Mouse (Mus musculus) stomach, embryonic 14.5 days (tissue): Measurements from ENCODE around the gene Abhd2. TPM values are rescaled to one million over a fixed set of nuclear protein-coding genes. Genes with fewer than 3 reads are reported as not detected.

ENCODE experiments used
- ATAC-seq: fragments of 200-750 bp; cut with Nextera tagmentation; 2 replicates; pipeline ENCODE4 v1.8.0; 2017; ENCODE audit warnings: low read depth, moderate TSS enrichment; ENCODE audit not compliant: insufficient number of reproducible peaks, insufficient read depth, low FRiP score
- H3K27ac ChIP-seq: fragments of 300-500 bp; sonication (generic); 2 replicates; pipeline ENCODE4 v1.5.1; 2014; ENCODE audit warnings: mild to moderate bottlenecking, low read length, moderate library complexity, mixed read lengths
- H3K27me3 ChIP-seq: fragments of 300-500 bp; sonication (generic); 2 replicates; pipeline ENCODE4 v1.6.1; 2014; ENCODE audit warnings: low read length, control low read depth, mixed read lengths; ENCODE audit not compliant: control insufficient read depth, insufficient read depth
- H3K36me3 ChIP-seq: fragments of 300-500 bp; sonication (generic); 2 replicates; pipeline ENCODE4 v1.6.1; 2014; ENCODE audit warnings: mild to moderate bottlenecking, control low read depth, low read length, moderate library complexity, mixed read lengths; ENCODE audit not compliant: control insufficient read depth, insufficient read depth
- H3K4me1 ChIP-seq: fragments of 300-500 bp; sonication (generic); 2 replicates; pipeline ENCODE4 v1.6.1; 2014; ENCODE audit warnings: low read length, control low read depth, mixed read lengths; ENCODE audit not compliant: control insufficient read depth, insufficient read depth
- H3K4me2 ChIP-seq: fragments of 300-500 bp; sonication (generic); replicated peaks from 2 replicates; pipeline ENCODE4 v1.6.1; 2014; ENCODE audit warnings: low read depth, low read length, control low read depth
- H3K4me3 ChIP-seq: fragments of 300-500 bp; sonication (generic); 2 replicates; pipeline ENCODE4 v1.5.1; 2014; ENCODE audit warnings: low read depth, low read length, control low read depth
- H3K9ac ChIP-seq: fragments of 300-500 bp; sonication (generic); replicated peaks from 2 replicates; pipeline ENCODE4 v1.6.1; 2014; ENCODE audit warnings: low read depth, mild to moderate bottlenecking, control low read depth, low read length, moderate library complexity, mixed read lengths
- H3K9me3 ChIP-seq: fragments of 300-500 bp; sonication (generic); 2 replicates; pipeline ENCODE4 v1.6.1; 2016; ENCODE audit warnings: low read depth, low read length, control low read depth; ENCODE audit not compliant: control insufficient read depth
- WGBS: fragments of 180-500 bp; shearing (Covaris S2); extraction: QIAGEN DNeasy Blood & Tissue Kit; methylation state at CpG from one replicate; pipeline ENCODE4 v1.1.7; 2014; 5-methylcytosine and 5-hydroxymethylcytosine counted together
- polyA plus RNA-seq: library from polyadenylated mRNA; unstranded; fragments of >200 nt; fragmentation: Nextera tagmentation; extraction: Ambion mirVana; gene quantifications from 2 replicates; pipeline ENCODE4 v1.2.1, GENCODE M21; 2014

The Abhd2 gene
- polyA plus RNA-seq, 1 experiment from 2014 or later = 15.0 TPM

GRCm38 (mm10) chr7:79360056-79360455, 87.1 kb downstream of the Abhd2 start:
- no peaks in the 10 kb centered on the region for H3K4me1 ChIP-seq
- 66% methylated on average over 11 of the region's 11 CpGs for WGBS

GRCm38 (mm10) chr7:79362208-79362607, 89.2 kb downstream of the Abhd2 start:
- H3K4me1 ChIP-seq = no peaks in the 10 kb centered on the region
- no peak overlapping the region for H3K4me3 ChIP-seq
- no peak overlapping the region for H3K27ac ChIP-seq
- 81% methylated on average over 8 of the region's 8 CpGs for WGBS
- H3K9ac ChIP-seq = no peak overlapping the region
- no peaks in the 10 kb centered on the region for H3K9me3 ChIP-seq
- H3K27me3 ChIP-seq = no peaks in the 10 kb centered on the region
- H3K4me2 ChIP-seq = no peak overlapping the region
- ATAC-seq = no peak
- peaks cover 11% of the 10 kb centered on the region; the same call in 1 of the 2 replicates for H3K36me3 ChIP-seq

More at GRCm38 (mm10) chr7:79360056-79360455, 87.1 kb downstream of the Abhd2 start:
- H3K4me2 ChIP-seq = no peak overlapping the region
- no peak overlapping the region for H3K4me3 ChIP-seq
- H3K9ac ChIP-seq = no peak overlapping the region
- no peak for ATAC-seq
- H3K27ac ChIP-seq = no peak overlapping the region
- no peaks in the 10 kb centered on the region for H3K9me3 ChIP-seq
- peaks cover 24% of the 10 kb centered on the region for H3K36me3 ChIP-seq
- H3K27me3 ChIP-seq = no peaks in the 10 kb centered on the region

- H3K4me2 ChIP-seq = no peak overlapping the region
- H3K9ac ChIP-seq = no peak overlapping the region
- no peaks in the 10 kb centered on the region for H3K4me1 ChIP-seq
- H3K27me3 ChIP-seq = no peaks in the 10 kb centered on the region
- no peak for ATAC-seq
- peaks cover 10% of the 10 kb centered on the region; the same call in 1 of the 2 replicates for H3K36me3 ChIP-seq
- H3K9me3 ChIP-seq = no peaks in the 10 kb centered on the region
- no peak overlapping the region for H3K4me3 ChIP-seq
- 86% methylated on average over 7 of the region's 7 CpGs for WGBS
- no peak overlapping the region for H3K27ac ChIP-seq
These were observed 89.8 kb downstream of the Abhd2 start for GRCm38 (mm10) chr7:79362830-79363229.

GRCm38 (mm10) chr7:79363370-79364043, 90.5 kb downstream of the Abhd2 start:
- H3K4me2 ChIP-seq = no peak overlapping the region
- H3K9ac ChIP-seq = no peak overlapping the region
- no peaks in the 10 kb centered on the region for H3K4me1 ChIP-seq
- peaks cover 3% of the 10 kb centered on the region; the same call in 1 of the 2 replicates for H3K36me3 ChIP-seq
- H3K4me3 ChIP-seq = no peak overlapping the region
- no peaks in the 10 kb centered on the region for H3K27me3 ChIP-seq
- no peaks in the 10 kb centered on the region for H3K9me3 ChIP-seq
- WGBS = 55% methylated on average over 8 of the region's 8 CpGs
- H3K27ac ChIP-seq = no peak overlapping the region
- no peak for ATAC-seq

- ATAC-seq = no peak
- Histone ChIP-seq H3K9ac (no peak overlapping the region), H3K4me2 (no peak overlapping the region)
These were observed 95.7 kb downstream of the Abhd2 start for GRCm38 (mm10) chr7:79368664-79369063.

GRCm38 (mm10) chr7:79369416-79369815, 96.4 kb downstream of the Abhd2 start:
- 34% methylated on average over 4 of the region's 4 CpGs for WGBS
- Histone ChIP-seq H3K27me3 (no peaks in the 10 kb centered on the region), H3K4me3 (no peak overlapping the region), H3K27ac (no peak overlapping the region), H3K9ac (no peak overlapping the region), H3K9me3 (no peaks in the 10 kb centered on the region), H3K4me1 (no peaks in the 10 kb centered on the region), H3K4me2 (no peak overlapping the region), H3K36me3 (no peaks in the 10 kb centered on the region)
- no peak for ATAC-seq

More at GRCm38 (mm10) chr7:79368664-79369063, 95.7 kb downstream of the Abhd2 start:
- 83% methylated on average over 5 of the region's 5 CpGs for WGBS
- Histone ChIP-seq H3K9me3 (no peaks in the 10 kb centered on the region), H3K27me3 (no peaks in the 10 kb centered on the region), H3K4me3 (no peak overlapping the region), H3K4me1 (no peaks in the 10 kb centered on the region), H3K27ac (no peak overlapping the region), H3K36me3 (no peaks in the 10 kb centered on the region)

GRCm38 (mm10) chr7:79371321-79371879, 98.4 kb downstream of the Abhd2 start:
- Histone ChIP-seq H3K27me3 (no peaks in the 10 kb centered on the region), H3K4me1 (peaks cover 2% of the 10 kb centered on the region; the same call in 1 of the 2 replicates), H3K9me3 (no peaks in the 10 kb centered on the region), H3K4me2 (no peak overlapping the region), H3K36me3 (no peaks in the 10 kb centered on the region), H3K9ac (no peak overlapping the region), H3K27ac (no peak overlapping the region), H3K4me3 (no peak overlapping the region)
- 49% methylated on average over 10 of the region's 10 CpGs for WGBS
- ATAC-seq = peak; percentile 72; the same call in 1 of the 2 replicates

- no peak overlapping the region for H3K9ac ChIP-seq
- no peaks in the 10 kb centered on the region for H3K9me3 ChIP-seq
- no peak for ATAC-seq
- H3K27ac ChIP-seq = no peak overlapping the region
- no peaks in the 10 kb centered on the region for H3K36me3 ChIP-seq
- H3K4me3 ChIP-seq = no peak overlapping the region
- H3K4me1 ChIP-seq = peaks cover 2% of the 10 kb centered on the region; the same call in 1 of the 2 replicates
- no peak overlapping the region for H3K4me2 ChIP-seq
- no peaks in the 10 kb centered on the region for H3K27me3 ChIP-seq
These were observed 101.0 kb downstream of the Abhd2 start for GRCm38 (mm10) chr7:79374017-79374416.
